Mouse (Mus musculus) embryonic fibroblast, embryonic 13.5 days (primary cell): Measurements from ENCODE around the gene Hs6st3.

Experiments
- CTCF ChIP-seq: IDR thresholded peaks from 2 replicates; pipeline ENCODE4 v1.5.1; 2011; ENCODE audit warnings: mild to moderate bottlenecking, control low read depth, low read length, moderate library complexity, borderline replicate concordance; ENCODE audit not compliant: insufficient read depth
- POLR2A ChIP-seq: IDR thresholded peaks from 2 replicates; pipeline ENCODE4 v1.6.1; 2011; ENCODE audit warnings: low read depth, mild to moderate bottlenecking, control low read depth, low read length, moderate library complexity

DNA sequence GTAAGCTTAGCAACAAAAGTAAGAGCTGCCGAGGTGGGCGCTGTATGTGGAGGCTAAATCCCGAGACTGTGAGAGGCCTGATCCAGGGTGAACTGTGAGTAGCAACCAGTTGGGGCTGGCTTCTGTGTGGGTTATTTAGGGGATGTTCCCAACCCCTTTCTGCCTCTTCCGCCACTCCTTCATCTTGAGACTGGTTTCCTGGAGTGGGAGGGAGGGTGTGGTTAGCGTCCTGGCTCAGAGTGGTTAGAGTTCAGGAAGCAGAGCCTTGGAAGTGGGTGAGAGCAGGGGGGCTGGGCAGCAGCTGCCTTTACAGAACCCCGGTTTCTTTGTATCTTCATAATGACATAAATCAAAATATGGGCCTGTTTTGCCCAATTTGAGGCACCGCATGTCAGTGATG, 134.9 kb downstream of the Hs6st3 start:
- TF ChIP-seq CTCF (no peak), POLR2A (no peak)
